Mouse (Mus musculus): ENCODE measurements around the gene Art3. TPM values are rescaled to one million over a fixed set of nuclear protein-coding genes. Genes with fewer than 3 reads are reported as not detected.

Gene Art3
- polyA plus RNA-seq, 1 experiment from 2014 or later: 1.4 TPM

DNA sequence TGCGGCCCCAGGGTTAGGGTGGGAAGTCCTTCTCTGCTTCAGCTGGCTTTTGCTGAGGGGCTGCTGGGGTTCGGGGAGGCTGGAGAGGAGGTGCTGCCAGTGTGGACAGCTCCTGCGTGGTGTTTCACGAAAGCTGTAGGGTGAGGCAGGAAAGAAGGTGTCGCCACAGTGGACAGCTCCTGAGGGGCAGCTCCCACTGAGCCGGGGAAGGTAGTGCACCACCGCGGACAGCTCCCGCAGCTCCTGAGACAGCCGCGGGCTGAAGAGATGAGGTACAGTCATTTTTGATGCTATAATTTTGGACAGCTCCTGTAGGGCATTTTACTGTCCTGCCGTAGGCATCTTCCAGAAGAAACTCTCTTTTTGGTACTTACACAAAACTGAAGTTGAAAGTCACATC lies 26.4 kb downstream of the Art3 start:
- ATAC-seq (ENCODE audit: insufficient read depth): peak; percentile 41; the same call in 1 of the 2 replicates
- Histone ChIP-seq H3K4me1 (ENCODE audit: insufficient read depth) (no peaks in the 10 kb centered on the region), H3K27me3 (ENCODE audit: insufficient read depth, low read length) (no peaks in the 10 kb centered on the region), H3K9ac (no peak overlapping the region), H3K4me2 (no peak overlapping the region), H3K27ac (ENCODE audit: low read depth) (no peak overlapping the region), H3K9me3 (ENCODE audit: low read depth, low read length) (no peaks in the 10 kb centered on the region), H3K4me3 (ENCODE audit: low read depth, low read length) (no peak overlapping the region), H3K36me3 (ENCODE audit: insufficient read depth) (no peaks in the 10 kb centered on the region)
- no peak for TF ChIP-seq CTCF (IDR thresholded peaks at IDR 0.05; ENCODE audit: low read depth)
- WGBS: 20% methylated on average over 12 of the region's 12 CpGs
- peak; percentile 70 for DNase-seq

DNA sequence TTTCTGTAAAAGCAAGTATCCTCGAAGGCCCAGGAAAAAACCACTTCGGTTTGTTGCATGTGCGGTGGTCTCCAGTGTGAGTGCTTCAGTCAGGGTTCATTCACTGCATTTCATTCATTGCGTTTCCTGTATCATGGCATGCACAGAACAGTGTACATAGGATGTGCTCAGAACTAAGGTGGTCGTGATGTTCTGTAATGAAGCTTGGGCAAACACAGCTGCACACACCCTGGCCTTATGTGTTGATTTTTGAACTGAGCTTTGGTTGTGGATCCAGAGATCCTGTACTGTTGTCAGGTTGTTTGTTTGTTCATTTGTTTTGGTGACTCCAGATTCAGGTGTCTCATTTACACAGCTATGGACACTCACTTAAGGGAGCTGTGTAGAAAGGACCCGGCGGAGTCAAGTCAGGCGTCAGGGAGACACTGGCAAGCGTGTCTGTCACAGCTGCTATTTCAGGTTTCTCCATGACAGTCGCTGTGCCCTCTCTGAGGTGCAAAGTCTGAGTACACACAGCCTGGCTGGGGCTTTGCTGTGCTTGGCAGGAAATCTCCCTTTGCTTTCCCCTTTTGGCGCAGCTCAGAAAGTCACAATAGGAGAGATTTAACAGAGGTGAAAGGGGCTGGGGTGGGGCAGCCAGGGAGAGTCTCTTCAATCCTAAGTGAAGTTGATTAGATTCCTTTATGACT lies 27.3 kb downstream of the Art3 start:
- ATAC-seq (ENCODE audit: insufficient read depth) (no peak), DNase-seq (no peak)
- 70% methylated on average over 11 of the region's 11 CpGs for WGBS
- Histone ChIP-seq H3K9me3 (ENCODE audit: low read depth, low read length) (no peaks in the 10 kb centered on the region), H3K4me1 (ENCODE audit: insufficient read depth) (no peaks in the 10 kb centered on the region), H3K27me3 (ENCODE audit: insufficient read depth, low read length) (no peaks in the 10 kb centered on the region), H3K27ac (ENCODE audit: low read depth) (no peak overlapping the region), H3K9ac (no peak overlapping the region), H3K4me3 (ENCODE audit: low read depth, low read length) (no peak overlapping the region), H3K4me2 (no peak overlapping the region), H3K36me3 (ENCODE audit: insufficient read depth) (no peaks in the 10 kb centered on the region)
- TF ChIP-seq CTCF (IDR thresholded peaks at IDR 0.05; ENCODE audit: low read depth): no peak

DNA sequence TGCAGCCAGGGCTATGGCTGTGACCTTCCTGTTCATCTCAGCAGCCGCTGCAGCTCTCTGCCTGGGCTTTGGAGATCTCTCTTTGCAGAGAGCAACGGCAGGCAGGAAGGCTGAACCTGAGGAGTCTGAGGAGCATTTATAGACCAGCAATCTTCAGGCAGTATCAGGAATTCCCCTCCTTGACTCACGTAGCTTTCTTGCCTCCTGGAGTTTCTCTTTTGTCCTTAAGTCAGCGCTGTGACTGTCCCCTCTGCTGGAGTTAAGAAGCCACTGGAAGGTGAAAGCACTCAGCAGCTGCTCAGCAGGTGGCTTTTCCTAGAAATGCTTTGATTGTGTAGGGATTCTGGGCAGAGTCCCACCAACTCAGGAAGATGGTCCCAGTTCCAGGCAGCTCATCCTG lies 31.6 kb downstream of the Art3 start:
- Histone ChIP-seq H3K4me2 (no peak overlapping the region), H3K4me3 (ENCODE audit: low read depth, low read length) (no peak overlapping the region), H3K9me3 (ENCODE audit: low read depth, low read length) (no peaks in the 10 kb centered on the region), H3K9ac (no peak overlapping the region), H3K4me1 (ENCODE audit: insufficient read depth) (no peaks in the 10 kb centered on the region), H3K27ac (ENCODE audit: low read depth) (no peak overlapping the region), H3K36me3 (ENCODE audit: insufficient read depth) (no peaks in the 10 kb centered on the region), H3K27me3 (ENCODE audit: insufficient read depth, low read length) (no peaks in the 10 kb centered on the region)
- 12% methylated on average over 4 of the region's 4 CpGs for WGBS
- no peak for TF ChIP-seq CTCF (IDR thresholded peaks at IDR 0.05; ENCODE audit: low read depth)
- DNase-seq: no peak
- no peak for ATAC-seq (ENCODE audit: insufficient read depth)

DNA sequence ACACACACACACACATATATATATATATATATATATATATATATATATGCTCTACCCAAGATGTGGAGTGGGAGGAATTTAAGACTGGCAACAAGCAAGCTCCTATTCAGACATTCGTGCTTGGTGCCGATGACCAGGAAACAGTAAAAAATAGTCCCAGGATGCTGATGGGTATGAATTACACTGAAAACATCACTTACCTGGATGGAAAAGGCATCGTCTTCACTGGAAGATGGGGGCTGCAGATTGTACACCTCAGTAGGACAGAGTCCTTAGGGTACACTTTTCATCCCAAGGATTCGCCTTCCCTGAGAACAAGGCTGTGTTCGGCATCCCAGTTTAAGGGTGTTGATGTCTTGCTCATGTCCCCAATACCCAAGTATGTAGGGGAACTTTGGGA lies 32.4 kb downstream of the Art3 start:
- Histone ChIP-seq H3K9me3 (ENCODE audit: low read depth, low read length) (no peaks in the 10 kb centered on the region), H3K9ac (no peak overlapping the region), H3K4me3 (ENCODE audit: low read depth, low read length) (no peak overlapping the region), H3K27ac (ENCODE audit: low read depth) (no peak overlapping the region), H3K4me1 (ENCODE audit: insufficient read depth) (no peaks in the 10 kb centered on the region), H3K4me2 (no peak overlapping the region), H3K36me3 (ENCODE audit: insufficient read depth) (no peaks in the 10 kb centered on the region), H3K27me3 (ENCODE audit: insufficient read depth, low read length) (no peaks in the 10 kb centered on the region)
- TF ChIP-seq CTCF (IDR thresholded peaks at IDR 0.05; ENCODE audit: low read depth): no peak
- no peak for DNase-seq
- WGBS: 86% methylated on average over 5 of the region's 5 CpGs
- no peak for ATAC-seq (ENCODE audit: insufficient read depth)

DNA sequence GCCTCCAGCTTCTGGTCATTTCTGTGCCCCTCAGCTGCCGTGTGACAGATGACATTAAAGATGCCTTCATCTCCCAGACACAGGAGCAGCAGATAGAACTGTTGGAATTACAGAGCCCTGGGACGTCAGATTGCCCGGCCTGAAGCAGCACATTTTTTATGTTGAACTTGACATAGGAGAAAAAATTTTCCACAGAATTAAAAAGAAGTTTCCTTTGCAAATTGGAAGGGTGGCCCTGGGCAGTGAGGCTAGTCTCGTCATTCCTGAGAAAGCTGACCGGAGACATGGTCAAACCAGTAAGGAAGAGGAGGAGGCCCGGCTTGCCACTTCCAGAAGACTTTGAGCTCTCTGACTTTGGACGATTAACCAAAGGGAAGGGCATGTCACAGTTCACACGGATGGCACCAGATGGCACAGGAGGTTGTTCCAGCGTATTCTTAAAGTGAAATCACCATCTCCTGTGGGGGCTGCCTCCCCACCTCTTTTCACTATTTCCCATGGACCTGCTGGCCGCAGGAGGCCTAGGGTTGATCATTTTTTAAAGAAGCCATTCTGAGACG lies 33.6 kb downstream of the Art3 start:
- H3K36me3 ChIP-seq (ENCODE audit: insufficient read depth): no peaks in the 10 kb centered on the region
- no peaks in the 10 kb centered on the region for H3K4me1 ChIP-seq (ENCODE audit: insufficient read depth)
- DNase-seq: no peak
- no peak for TF ChIP-seq CTCF (IDR thresholded peaks at IDR 0.05; ENCODE audit: low read depth)
- no peaks in the 10 kb centered on the region for H3K27me3 ChIP-seq (ENCODE audit: insufficient read depth, low read length)
- no peaks in the 10 kb centered on the region for H3K9me3 ChIP-seq (ENCODE audit: low read depth, low read length)
- WGBS: 68% methylated on average over 11 of the region's 11 CpGs
- H3K4me3 ChIP-seq (ENCODE audit: low read depth, low read length): no peak overlapping the region
- no peak overlapping the region for H3K9ac ChIP-seq
- ATAC-seq (ENCODE audit: insufficient read depth): no peak
- H3K27ac ChIP-seq (ENCODE audit: low read depth): no peak overlapping the region
- no peak overlapping the region for H3K4me2 ChIP-seq

DNA sequence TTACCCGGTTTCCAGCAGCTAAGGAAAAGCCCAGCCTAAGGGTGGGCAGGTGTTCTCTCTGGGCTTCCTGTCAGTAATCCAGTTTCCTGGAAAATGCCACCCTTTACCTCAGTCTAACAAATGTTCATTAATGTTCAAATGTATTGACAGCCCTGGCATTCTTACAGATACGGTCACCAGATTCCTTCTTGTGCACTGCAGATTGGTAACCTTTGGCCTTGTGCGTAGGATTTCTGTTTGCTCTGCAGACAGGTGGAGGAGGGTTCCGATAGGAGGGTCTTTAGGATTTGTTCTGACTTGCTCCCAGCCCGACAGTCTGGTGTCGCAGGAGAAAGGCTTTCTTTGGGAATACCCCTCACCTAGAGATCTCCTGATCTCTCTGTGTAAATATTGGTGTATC lies 34.9 kb downstream of the Art3 start:
- Histone ChIP-seq H3K4me1 (ENCODE audit: insufficient read depth) (no peaks in the 10 kb centered on the region), H3K9me3 (ENCODE audit: low read depth, low read length) (no peaks in the 10 kb centered on the region), H3K27ac (ENCODE audit: low read depth) (no peak overlapping the region), H3K9ac (no peak overlapping the region), H3K4me2 (no peak overlapping the region), H3K36me3 (ENCODE audit: insufficient read depth) (no peaks in the 10 kb centered on the region), H3K4me3 (ENCODE audit: low read depth, low read length) (no peak overlapping the region), H3K27me3 (ENCODE audit: insufficient read depth, low read length) (no peaks in the 10 kb centered on the region)
- 44% methylated on average over 6 of the region's 6 CpGs for WGBS
- no peak for ATAC-seq (ENCODE audit: insufficient read depth)
- no peak for DNase-seq
- TF ChIP-seq CTCF (IDR thresholded peaks at IDR 0.05; ENCODE audit: low read depth): no peak

DNA sequence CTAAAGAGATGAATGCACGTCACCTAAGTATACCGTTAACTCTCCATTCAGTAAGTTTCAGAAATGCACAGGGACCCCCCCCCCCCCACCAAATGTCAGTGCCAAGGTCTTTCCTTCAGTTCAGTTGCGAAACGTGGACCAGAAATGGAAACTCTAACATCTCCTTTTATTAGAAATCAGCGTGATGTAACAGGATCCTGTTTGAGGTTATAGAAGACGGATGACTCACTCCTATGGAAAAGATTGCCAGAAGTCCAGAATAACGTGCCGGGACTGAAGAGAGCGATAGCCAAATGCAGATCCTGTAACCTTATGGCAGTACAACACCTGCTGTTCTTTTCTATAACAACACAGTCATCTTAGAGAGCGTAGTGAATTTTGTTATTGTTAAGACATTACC lies 36.8 kb downstream of the Art3 start:
- TF ChIP-seq CTCF (IDR thresholded peaks at IDR 0.05; ENCODE audit: low read depth): no peak

More for the DNA sequence above, 36.8 kb downstream of the Art3 start:
- no peaks in the 10 kb centered on the region for H3K36me3 ChIP-seq (ENCODE audit: insufficient read depth)
- H3K27me3 ChIP-seq (ENCODE audit: insufficient read depth, low read length): no peaks in the 10 kb centered on the region
- no peaks in the 10 kb centered on the region for H3K9me3 ChIP-seq (ENCODE audit: low read depth, low read length)
- no peaks in the 10 kb centered on the region for H3K4me1 ChIP-seq (ENCODE audit: insufficient read depth)
- no peak overlapping the region for H3K4me3 ChIP-seq (ENCODE audit: low read depth, low read length)
- DNase-seq (no peak), ATAC-seq (ENCODE audit: insufficient read depth) (no peak)
- H3K9ac ChIP-seq: no peak overlapping the region
- H3K4me2 ChIP-seq: no peak overlapping the region
- 62% methylated on average over 10 of the region's 10 CpGs for WGBS
- H3K27ac ChIP-seq (ENCODE audit: low read depth): no peak overlapping the region

All from lung, embryonic 14.5 days (tissue).